Mouse (Mus musculus) heart, adult 18-20 months (tissue): ENCODE measurements at regions not wholly inside any gene's neighbourhood (a gene's known extent, or its start where the extent isn't known, plus 50 kb on each side); places are given as distances from the start of the nearest gene placed in this dataset.
A peak's percentile ranks its signal among the peaks of the same experiment; 100 is the strongest.

Source experiments
- DNase-seq, 2 experiments: peaks; one replicate each; pipeline ENCODE4 v3.0.0; 2021 to 2022; ENCODE audit warnings: mixed read lengths in 1 of 2

- DNase-seq: no peak
Observed at GRCm38 (mm10) chr6:34246512-34246911, 69.6 kb upstream of the Slc35b4 start.

DNA sequence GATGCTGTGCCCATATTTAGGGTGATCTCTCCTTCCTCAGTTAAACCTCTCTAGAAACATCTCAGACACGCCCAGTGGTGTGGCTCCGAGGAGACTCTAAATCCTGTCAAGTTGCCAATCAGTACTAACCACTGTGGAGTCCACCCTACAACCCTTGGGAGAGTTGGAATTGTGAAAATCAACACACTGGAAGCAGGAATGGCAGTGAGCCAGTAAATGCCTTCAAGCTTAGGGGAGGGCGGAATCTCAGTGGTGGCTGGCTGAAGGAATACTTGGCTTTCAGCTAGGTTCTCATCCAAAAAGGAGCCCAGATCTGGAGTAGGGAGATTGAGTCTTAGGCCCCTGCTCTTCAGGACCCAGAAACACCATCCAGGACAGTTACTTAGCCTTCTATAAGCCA is 66.1 kb upstream of the Slc35b4 start:
- no peak for DNase-seq

DNA sequence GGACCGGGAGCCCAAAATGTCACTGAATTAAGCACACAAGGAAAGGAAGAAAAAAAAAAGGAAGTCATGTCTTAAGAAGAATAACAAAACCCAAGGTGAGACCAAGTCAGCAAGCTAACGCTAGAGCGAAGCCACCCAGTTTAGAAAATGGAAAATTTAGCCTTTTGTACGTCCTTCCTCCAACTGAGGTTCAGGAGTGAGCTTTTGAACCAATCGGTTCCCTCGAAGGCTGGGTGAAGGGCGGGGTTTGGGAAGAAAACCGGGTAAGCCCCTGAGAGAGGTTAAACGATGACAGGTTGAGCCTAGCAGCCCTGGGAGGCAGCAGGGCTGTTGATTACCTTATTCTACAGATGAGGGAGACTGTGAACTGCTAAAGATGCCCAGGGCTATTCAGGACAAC is 65.6 kb upstream of the Slc35b4 start:
- no peak for DNase-seq

- DNase-seq: peak in 1 of 2 experiments; percentile 6
Observed at GRCm38 (mm10) chr6:34235132-34235531, 58.2 kb upstream of the Slc35b4 start.

DNA sequence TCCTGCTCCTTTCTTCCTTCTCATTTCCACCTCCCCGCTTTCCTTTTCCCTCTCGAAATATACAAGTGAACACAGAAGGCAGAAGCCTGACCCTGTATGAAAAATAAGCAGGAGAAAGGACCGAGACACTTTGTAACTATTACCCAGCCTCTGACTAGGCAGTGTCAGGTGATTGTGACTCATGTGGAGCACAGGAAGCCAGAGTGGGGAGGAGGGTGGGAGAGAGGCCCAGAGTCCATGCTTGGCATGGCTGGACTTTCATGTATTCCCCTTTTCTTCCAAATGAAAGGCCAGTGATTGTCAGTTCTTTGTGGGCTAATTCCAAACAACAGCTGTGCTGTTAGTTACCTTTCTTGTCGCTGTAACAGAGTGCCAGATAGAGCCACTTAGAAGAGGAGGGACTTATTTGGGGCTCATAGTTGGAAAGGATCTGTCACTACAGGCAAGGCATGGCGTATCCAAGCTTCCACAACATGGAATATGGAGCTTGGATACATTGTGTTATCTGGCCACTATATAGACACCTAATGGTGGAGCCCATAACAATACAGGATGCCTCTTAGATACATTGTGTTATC is 57.6 kb upstream of the Slc35b4 start:
- DNase-seq: no peak

- peak in 1 of 2 experiments; percentile 72 for DNase-seq
Observed at GRCm38 (mm10) chr6:34230768-34231381, 54.0 kb upstream of the Slc35b4 start.

DNA sequence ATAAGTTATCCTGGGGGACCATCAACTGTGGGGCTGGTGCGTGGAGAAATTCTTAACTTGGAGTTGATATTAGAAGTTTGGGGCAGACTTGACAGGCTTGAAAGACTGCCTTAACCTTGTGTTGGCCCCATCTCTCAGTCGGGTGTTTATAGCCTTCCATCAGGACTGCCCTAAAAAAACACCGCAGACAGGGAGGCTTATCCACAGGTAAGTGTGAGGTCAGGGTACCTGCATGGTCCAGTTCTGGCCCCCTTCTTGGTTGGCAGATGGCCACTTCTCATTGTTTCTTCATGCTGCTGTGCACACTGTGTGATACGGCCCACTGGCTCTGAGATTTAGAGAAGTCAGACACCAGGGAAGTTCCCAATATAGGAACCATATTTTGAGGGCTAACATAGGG is 50.2 kb upstream of the Slc35b4 start:
- no peak for DNase-seq
